Mouse (Mus musculus) heart, postnatal 0 days (tissue): ENCODE results near the gene Rhox10. TPM values are rescaled to one million over a fixed set of nuclear protein-coding genes. Genes with fewer than 3 reads are reported as not detected.

Experiments
- ATAC-seq: fragments of 200-750 bp; cut with Nextera tagmentation; 2 replicates; pipeline ENCODE4 v1.8.0; 2017; ENCODE audit warnings: low read depth, moderate number of reproducible peaks, moderate library complexity; ENCODE audit not compliant: insufficient read depth
- DNase-seq: peaks from one replicate; pipeline ENCODE4 v3.0.0-alpha.2; 2016; ENCODE audit warnings: low spot score
- H3K27ac ChIP-seq: fragments of 300-500 bp; sonication (generic); 2 replicates; pipeline ENCODE4 v1.5.1; 2014; ENCODE audit warnings: low read depth, mild to moderate bottlenecking
- H3K27me3 ChIP-seq: fragments of 300-500 bp; sonication (generic); 2 replicates; pipeline ENCODE4 v1.6.1; 2014; ENCODE audit warnings: low read length, mixed read lengths; ENCODE audit not compliant: control insufficient read depth, insufficient read depth
- H3K36me3 ChIP-seq: fragments of 300-500 bp; sonication (generic); replicated peaks from 2 replicates; pipeline ENCODE4 v1.6.1; 2014; ENCODE audit warnings: low read length, mixed read lengths; ENCODE audit not compliant: control insufficient read depth, insufficient read depth
- H3K4me1 ChIP-seq: fragments of 300-500 bp; sonication (generic); 2 replicates; pipeline ENCODE4 v1.6.1; 2014; ENCODE audit warnings: antibody characterized with exemption; ENCODE audit not compliant: control insufficient read depth, insufficient read depth
- H3K4me2 ChIP-seq: fragments of 300-500 bp; sonication (generic); 2 replicates; pipeline ENCODE4 v1.6.1; 2014; ENCODE audit warnings: low read depth, mild to moderate bottlenecking, low read length, moderate library complexity
- H3K4me3 ChIP-seq: fragments of 300-500 bp; sonication (generic); 2 replicates; pipeline ENCODE4 v1.5.1; 2014; ENCODE audit warnings: low read depth, low read length
- H3K9ac ChIP-seq: fragments of 300-500 bp; sonication (generic); replicated peaks from 2 replicates; pipeline ENCODE4 v1.6.1; 2014; ENCODE audit warnings: low read depth, low read length, mixed read lengths
- H3K9me3 ChIP-seq: fragments of 300-500 bp; sonication (generic); replicated peaks from 2 replicates; pipeline ENCODE4 v1.6.1; 2016; ENCODE audit warnings: low read length; ENCODE audit not compliant: control insufficient read depth
- CTCF ChIP-seq: IDR thresholded peaks from 2 replicates; pipeline ENCODE4 v1.5.1; 2016; ENCODE audit warnings: antibody characterized with exemption, control low read depth, low read depth
- EP300 ChIP-seq: IDR thresholded peaks from 2 replicates; pipeline ENCODE4 v1.6.1; 2016; ENCODE audit warnings: antibody characterized with exemption, low read depth
- WGBS: fragments of 180-500 bp; shearing (Covaris S2); extraction: QIAGEN DNeasy Blood & Tissue Kit; methylation state at CpG from one replicate; pipeline ENCODE4 v1.1.7; 2014; 5-methylcytosine and 5-hydroxymethylcytosine counted together
- polyA plus RNA-seq: library from polyadenylated mRNA; unstranded; fragments of >200 nt; fragmentation: Nextera tagmentation; extraction: Ambion mirVana; gene quantifications from 2 replicates; pipeline ENCODE4 v1.2.1, GENCODE M21; 2015
- total RNA-seq: library from RNA; depleted of rRNA; stranded (reverse); fragments of >200 nt; gene quantifications from 2 replicates; pipeline ENCODE4 v1.2.3, GENCODE M21; 2014; ENCODE audit warnings: low replicate concordance; rRNA removed

Rhox10 gene
- total and polyA plus RNA-seq, 2 experiments from 2014 or later = not detected

- Histone ChIP-seq H3K4me2 (no peak overlapping the region), H3K9me3 (no peaks in the 10 kb centered on the region), H3K4me3 (no peak overlapping the region), H3K36me3 (no peaks in the 10 kb centered on the region), H3K9ac (no peak overlapping the region), H3K4me1 (no peaks in the 10 kb centered on the region), H3K27me3 (no peaks in the 10 kb centered on the region), H3K27ac (no peak overlapping the region)
- TF ChIP-seq CTCF (peak; percentile 54), EP300 (no peak)
- 18% methylated on average over 12 of the region's 12 CpGs for WGBS
- ATAC-seq (no peak), DNase-seq (peak; percentile 24)
Measured at GRCm38 (mm10) chrX:38084226-38084625, 18.0 kb downstream of the Rhox10 start.

GRCm38 (mm10) chrX:38085041-38085440, 18.8 kb downstream of the Rhox10 start, which contains the start of gene Rhox11:
Rhox11 (minus strand) TSS chrX:38085141.
- Histone ChIP-seq H3K36me3 (no peaks in the 10 kb centered on the region), H3K4me2 (no peak within 1 kb of the TSS), H3K4me1 (no peaks in the 10 kb centered on the region), H3K27ac (no peak within 1 kb of the TSS), H3K9ac (no peak within 1 kb of the TSS), H3K27me3 (no peaks in the 10 kb centered on the region), H3K9me3 (no peaks in the 10 kb centered on the region), H3K4me3 (no peak within 1 kb of the TSS)
- no peak for DNase-seq
- 75% methylated on average over 9 of the region's 9 CpGs for WGBS
- no peak for ATAC-seq
- TF ChIP-seq CTCF (no peak), EP300 (no peak)

- 72% methylated on average over 4 of the region's 4 CpGs for WGBS
- TF ChIP-seq EP300 (no peak), CTCF (no peak)
- Histone ChIP-seq H3K27me3 (no peaks in the 10 kb centered on the region), H3K9ac (no peak within 1 kb of the TSS), H3K4me2 (no peak within 1 kb of the TSS), H3K36me3 (no peaks in the 10 kb centered on the region), H3K4me1 (no peaks in the 10 kb centered on the region), H3K27ac (no peak within 1 kb of the TSS), H3K4me3 (no peak within 1 kb of the TSS), H3K9me3 (no peaks in the 10 kb centered on the region)
- DNase-seq (no peak), ATAC-seq (no peak)
Measured at GRCm38 (mm10) chrX:38110807-38111206, 44.5 kb downstream of the Rhox10 start, which contains the start of gene Rhox12. Rhox12 (minus strand) TSS chrX:38110907.

- Histone ChIP-seq H3K27ac (no peak within 1 kb of the TSS), H3K36me3 (no peaks in the 10 kb centered on the region), H3K4me3 (no peak within 1 kb of the TSS), H3K9me3 (peaks cover 16% of the 10 kb centered on the region; the same call in 1 of the 2 replicates), H3K27me3 (no peaks in the 10 kb centered on the region), H3K4me1 (no peaks in the 10 kb centered on the region), H3K4me2 (no peak within 1 kb of the TSS), H3K9ac (no peak within 1 kb of the TSS)
- 92% methylated on average over 20 of the region's 20 CpGs for WGBS
- DNase-seq = no peak
- no peak for TF ChIP-seq CTCF
- TF ChIP-seq EP300 = no peak
- ATAC-seq = no peak
Measured at GRCm38 (mm10) chrX:38120982-38121381, 54.7 kb downstream of the Rhox10 start, which contains the start of gene Rhox13. Rhox13 (plus strand) TSS chrX:38121219.

Other genes with a start within 250 kb of the Rhox10 start
- gene Rhox6, start 239.6 kb upstream of the Rhox10 start, total RNA-seq = not detected in 2 replicates
- gene Rhox6, start 239.6 kb upstream of the Rhox10 start, polyA plus RNA-seq = not detected in 2 replicates
- gene Rhox7a, start 234.8 kb upstream of the Rhox10 start, total RNA-seq = not detected in 2 replicates
- not detected in 2 replicates for gene Rhox7a, start 234.8 kb upstream of the Rhox10 start, polyA plus RNA-seq
- not detected in 2 replicates for gene Rhox8, start 187.5 kb upstream of the Rhox10 start, total RNA-seq
- 0.12 TPM in 1 of 2 replicates, not detected in the other for gene Rhox8, start 187.5 kb upstream of the Rhox10 start, polyA plus RNA-seq
- not detected in 2 replicates for gene Rhox7b, start 169.2 kb upstream of the Rhox10 start, total RNA-seq
- gene Rhox7b, start 169.2 kb upstream of the Rhox10 start, polyA plus RNA-seq = not detected in 2 replicates
- not detected in 2 replicates for gene Rhox9, start 164.7 kb upstream of the Rhox10 start, total RNA-seq
- gene Rhox9, start 164.7 kb upstream of the Rhox10 start, polyA plus RNA-seq = not detected in 2 replicates
- gene Btg1-ps1, start 47.7 kb upstream of the Rhox10 start, total RNA-seq = not detected in 2 replicates
- gene Btg1-ps1, start 47.7 kb upstream of the Rhox10 start, polyA plus RNA-seq = not detected in 2 replicates
- gene Btg1-ps2, start 23.4 kb upstream of the Rhox10 start, total RNA-seq = not detected in 2 replicates
- gene Btg1-ps2, start 23.4 kb upstream of the Rhox10 start, polyA plus RNA-seq = not detected in 2 replicates
- not detected in 2 replicates for gene Rhox11, start 18.7 kb downstream of the Rhox10 start, total RNA-seq
- gene Rhox11, start 18.7 kb downstream of the Rhox10 start, polyA plus RNA-seq = not detected in 2 replicates
- gene Rhox12, start 44.4 kb downstream of the Rhox10 start, total RNA-seq = not detected in 2 replicates
- gene Rhox12, start 44.4 kb downstream of the Rhox10 start, polyA plus RNA-seq = not detected in 2 replicates
- gene Rhox13, start 54.7 kb downstream of the Rhox10 start, total RNA-seq = not detected in 2 replicates
- gene Rhox13, start 54.7 kb downstream of the Rhox10 start, polyA plus RNA-seq = not detected in 2 replicates
- gene Zbtb33, start 123.3 kb downstream of the Rhox10 start, total RNA-seq = 13.0 and 14.1 TPM in 2 replicates
- gene Zbtb33, start 123.3 kb downstream of the Rhox10 start, polyA plus RNA-seq = 1.5 and 1.6 TPM in 2 replicates
- 15.7 and 31.9 TPM in 2 replicates for gene Tmem255a, start 186.0 kb downstream of the Rhox10 start, total RNA-seq
- gene Tmem255a, start 186.0 kb downstream of the Rhox10 start, polyA plus RNA-seq = 23.0 and 23.4 TPM in 2 replicates
- not detected in 2 replicates for gene Atp1b4, start 249.7 kb downstream of the Rhox10 start, total RNA-seq
- gene Atp1b4, start 249.7 kb downstream of the Rhox10 start, polyA plus RNA-seq = 0.10 and 0.11 TPM in 2 replicates